Mouse (Mus musculus) heart, adult 8-10 months (tissue): ENCODE measurements around the gene Pnliprp2. TPM values are rescaled to one million over a fixed set of nuclear protein-coding genes. Genes with fewer than 3 reads are reported as not detected.

Experiments
- DNase-seq: peaks from one replicate; pipeline ENCODE4 v3.0.0; 2022; ENCODE audit warnings: low spot score
- total RNA-seq, 4 experiments: library from RNA; stranded (reverse); gene quantifications; 2 replicates each; pipeline ENCODE4 v1.2.4; 2022

Pnliprp2 gene
- total RNA-seq, 4 experiments from 2014 or later, result not detected

- no peak for DNase-seq
These were observed 35.7 kb downstream of the Pnliprp2 start for GRCm38 (mm10) chr19:58795114-58795669.

GRCm38 (mm10) chr19:58805191-58805779, 45.8 kb downstream of the Pnliprp2 start:
- DNase-seq, result no peak

GRCm38 (mm10) chr19:58806364-58806763, 46.8 kb downstream of the Pnliprp2 start:
- peak; percentile 64 for DNase-seq

- DNase-seq, result no peak
These were observed 49.3 kb downstream of the Pnliprp2 start for GRCm38 (mm10) chr19:58808864-58809263.

GRCm38 (mm10) chr19:58810536-58810935, 51.0 kb downstream of the Pnliprp2 start:
- no peak for DNase-seq

GRCm38 (mm10) chr19:58815179-58815922, 55.8 kb downstream of the Pnliprp2 start:
- no peak for DNase-seq

- DNase-seq, result peak; percentile 67
These were observed 57.0 kb downstream of the Pnliprp2 start for GRCm38 (mm10) chr19:58816453-58817041.

- DNase-seq, result no peak
These were observed 57.9 kb downstream of the Pnliprp2 start for GRCm38 (mm10) chr19:58817398-58817797.

- no peak for DNase-seq
These were observed 59.3 kb downstream of the Pnliprp2 start for GRCm38 (mm10) chr19:58818571-58819415.

- DNase-seq, result peak; percentile 84
These were observed 63.1 kb downstream of the Pnliprp2 start for GRCm38 (mm10) chr19:58822454-58823200.

GRCm38 (mm10) chr19:58823301-58823700, 63.8 kb downstream of the Pnliprp2 start:
- no peak for DNase-seq

GRCm38 (mm10) chr19:58824316-58824715, 64.8 kb downstream of the Pnliprp2 start:
- no peak for DNase-seq

Other genes with a start within 250 kb of the Pnliprp2 start
- not detected for gene Ccdc172, start 247.7 kb upstream of the Pnliprp2 start, total RNA-seq
- gene Pnlip, start 107.2 kb upstream of the Pnliprp2 start, total RNA-seq, result not detected
- not detected for gene Pnliprp1, start 30.8 kb upstream of the Pnliprp2 start, total RNA-seq
- gene 1700019N19Rik, start 34.7 kb downstream of the Pnliprp2 start, total RNA-seq, result not detected
- under 1 TPM in 1 of 4 experiments, not detected in 3; 0.28 TPM for gene Eno4, start 183.7 kb downstream of the Pnliprp2 start, total RNA-seq
- 10 to 100 TPM; 14.7 to 21.9 (median 17.6) TPM for gene Hspa12a, start 183.9 kb downstream of the Pnliprp2 start, total RNA-seq